Mouse (Mus musculus) midbrain, embryonic 16.5 days (tissue): Measurements from ENCODE around the gene Cenpf. TPM values are rescaled to one million over a fixed set of nuclear protein-coding genes. Genes with fewer than 3 reads are reported as not detected.

Experiments
- ATAC-seq: fragments of 200-750 bp; cut with Nextera tagmentation; 2 replicates; pipeline ENCODE4 v1.8.0; 2017; ENCODE audit warnings: moderate TSS enrichment
- H3K27ac ChIP-seq: fragments of 300-500 bp; sonication (generic); 2 replicates; pipeline ENCODE4 v1.5.1; 2014; ENCODE audit warnings: mild to moderate bottlenecking, low read length, mixed read lengths
- H3K27me3 ChIP-seq: fragments of 300-500 bp; sonication (generic); 2 replicates; pipeline ENCODE4 v1.6.1; 2014; ENCODE audit warnings: low read depth, low read length, mixed read lengths; ENCODE audit not compliant: control insufficient read depth, insufficient read depth
- H3K36me3 ChIP-seq: fragments of 300-500 bp; sonication (generic); 2 replicates; pipeline ENCODE4 v1.6.1; 2014; ENCODE audit warnings: mild to moderate bottlenecking, low read length, moderate library complexity, mixed read lengths; ENCODE audit not compliant: control insufficient read depth, insufficient read depth
- H3K4me1 ChIP-seq: fragments of 300-500 bp; sonication (generic); 2 replicates; pipeline ENCODE4 v1.6.1; 2014; ENCODE audit warnings: mild to moderate bottlenecking, low read length, mixed read lengths; ENCODE audit not compliant: control insufficient read depth, insufficient read depth
- H3K4me2 ChIP-seq: fragments of 300-500 bp; sonication (generic); 2 replicates; pipeline ENCODE4 v1.6.1; 2014; ENCODE audit warnings: mild to moderate bottlenecking, low read length, mixed read lengths
- H3K4me3 ChIP-seq: fragments of 300-500 bp; sonication (generic); 2 replicates; pipeline ENCODE4 v1.5.1; 2014; ENCODE audit warnings: low read depth, mild to moderate bottlenecking, low read length, moderate library complexity, mixed read lengths
- H3K9ac ChIP-seq: fragments of 300-500 bp; sonication (generic); 2 replicates; pipeline ENCODE4 v1.6.1; 2014; ENCODE audit warnings: low read depth, low read length, mixed read lengths
- H3K9me3 ChIP-seq: fragments of 300-500 bp; sonication (generic); replicated peaks from 2 replicates; pipeline ENCODE4 v1.6.1; 2014; ENCODE audit warnings: mild to moderate bottlenecking, low read length, mixed read lengths; ENCODE audit not compliant: control insufficient read depth, poor library complexity, severe bottlenecking
- WGBS: fragments of 180-500 bp; shearing (Covaris S2); extraction: QIAGEN DNeasy Blood & Tissue Kit; methylation state at CpG from one replicate; pipeline ENCODE4 v1.1.7; 2014; 5-methylcytosine and 5-hydroxymethylcytosine counted together
- polyA plus RNA-seq: library from polyadenylated mRNA; unstranded; fragments of >200 nt; fragmentation: Nextera tagmentation; extraction: Ambion mirVana; gene quantifications from 2 replicates; pipeline ENCODE4 v1.2.1, GENCODE M21; 2015

Gene Cenpf
- polyA plus RNA-seq, 1 experiment from 2014 or later: 10.1 TPM

DNA sequence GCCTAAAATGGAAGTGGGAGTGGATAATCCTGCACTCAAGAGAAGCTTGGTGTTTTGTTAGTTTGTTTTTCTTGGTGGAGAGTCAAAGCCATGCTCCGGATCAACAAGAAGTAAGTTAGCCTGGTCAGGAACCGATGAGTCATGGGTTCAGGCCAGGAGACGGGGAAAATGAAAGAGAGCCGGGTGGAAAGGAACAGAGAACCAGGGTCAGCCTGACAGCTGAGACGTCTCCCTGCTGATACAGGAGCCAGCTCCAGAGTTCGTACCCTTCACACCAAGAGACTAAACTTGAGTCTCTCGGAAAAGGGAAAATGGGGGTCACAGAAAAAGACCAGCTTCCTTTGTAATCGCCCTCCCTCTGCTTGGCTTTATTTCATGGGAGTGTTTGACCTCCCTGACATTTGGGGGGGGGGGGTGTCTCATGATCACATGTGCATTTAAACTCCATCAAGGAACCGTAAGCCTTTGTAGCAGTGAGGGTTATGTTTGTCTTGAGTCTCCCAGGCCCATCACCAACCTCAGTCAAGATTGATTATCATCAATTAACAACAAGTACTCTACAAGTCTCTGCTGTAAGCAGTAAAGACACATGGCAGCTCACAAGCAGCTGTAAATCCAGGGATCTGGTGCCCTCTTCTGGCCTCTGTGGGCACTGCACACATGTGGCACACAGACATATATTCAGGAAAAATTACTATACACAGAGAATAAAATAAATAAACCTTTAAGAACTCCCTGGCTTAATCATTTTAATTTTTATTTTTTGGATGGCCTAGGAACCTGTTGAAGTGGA, 59.7 kb downstream of the Cenpf start:
- Histone ChIP-seq H3K4me1 (no peaks in the 10 kb centered on the region), H3K4me2 (no peak overlapping the region), H3K36me3 (no peaks in the 10 kb centered on the region), H3K27ac (no peak overlapping the region), H3K9ac (no peak overlapping the region), H3K4me3 (no peak overlapping the region), H3K9me3 (no peaks in the 10 kb centered on the region), H3K27me3 (no peaks in the 10 kb centered on the region)
- 73% methylated on average over 9 of the region's 9 CpGs for WGBS
- ATAC-seq: no peak

DNA sequence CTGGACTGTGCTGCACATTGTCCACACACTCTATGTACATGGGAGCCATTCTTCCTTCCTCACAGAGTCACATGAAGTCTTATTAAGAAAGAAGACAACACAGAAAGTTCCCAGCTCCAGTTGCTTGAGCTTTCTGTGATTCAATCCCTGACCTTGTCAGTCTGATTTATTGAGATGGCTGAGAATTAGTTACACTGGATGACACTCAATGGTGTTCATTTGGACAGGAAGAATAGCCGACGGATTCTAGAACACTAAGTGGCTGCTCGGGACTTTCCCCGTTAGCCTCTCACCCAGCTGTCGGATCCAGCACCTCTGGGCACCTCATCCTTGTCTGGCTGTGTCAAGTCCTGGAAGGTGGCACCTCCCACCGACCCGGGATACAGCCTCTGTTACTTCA, 63.1 kb downstream of the Cenpf start:
- Histone ChIP-seq H3K4me2 (no peak overlapping the region), H3K27ac (no peak overlapping the region), H3K27me3 (no peaks in the 10 kb centered on the region), H3K9ac (no peak overlapping the region), H3K4me3 (no peak overlapping the region), H3K4me1 (no peaks in the 10 kb centered on the region), H3K36me3 (no peaks in the 10 kb centered on the region), H3K9me3 (no peaks in the 10 kb centered on the region)
- WGBS: 80% methylated on average over 7 of the region's 7 CpGs
- ATAC-seq: no peak

GRCm38 (mm10) chr1:189618970-189619740, 68.7 kb downstream of the Cenpf start:
- Histone ChIP-seq H3K9ac (no peak overlapping the region), H3K4me1 (no peaks in the 10 kb centered on the region), H3K27me3 (no peaks in the 10 kb centered on the region), H3K9me3 (no peaks in the 10 kb centered on the region), H3K4me3 (no peak overlapping the region), H3K4me2 (no peak overlapping the region), H3K27ac (no peak overlapping the region), H3K36me3 (no peaks in the 10 kb centered on the region)
- 63% methylated on average over 13 of the region's 13 CpGs for WGBS
- ATAC-seq: no peak

DNA sequence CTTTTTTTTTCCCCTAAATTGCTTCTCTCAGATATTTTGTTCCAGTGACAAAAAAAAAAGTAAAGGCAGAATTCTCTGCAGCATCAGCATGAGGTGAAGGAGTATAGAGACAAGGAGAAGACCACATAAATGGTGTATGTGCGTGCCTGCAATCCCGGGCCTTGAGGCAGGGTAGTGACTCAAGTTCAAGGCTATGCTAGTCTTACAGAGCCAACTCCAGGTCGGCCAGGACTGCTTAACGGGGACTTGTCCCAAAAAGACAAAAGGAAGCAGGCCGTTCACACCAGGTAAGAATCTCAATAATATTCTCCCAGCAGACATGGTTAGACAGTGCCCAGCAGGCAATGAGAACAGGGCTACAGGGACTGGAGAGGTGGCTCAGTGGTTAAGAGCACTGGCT, 70.5 kb downstream of the Cenpf start:
- H3K36me3 ChIP-seq: no peaks in the 10 kb centered on the region
- H3K4me3 ChIP-seq: no peak overlapping the region
- no peaks in the 10 kb centered on the region for H3K9me3 ChIP-seq
- H3K27me3 ChIP-seq: no peaks in the 10 kb centered on the region
- WGBS: 93% methylated on average over 5 of the region's 5 CpGs
- H3K4me1 ChIP-seq: no peaks in the 10 kb centered on the region
- H3K4me2 ChIP-seq: no peak overlapping the region
- no peak overlapping the region for H3K9ac ChIP-seq
- ATAC-seq: no peak
- no peak overlapping the region for H3K27ac ChIP-seq

GRCm38 (mm10) chr1:189615246-189615645, 72.6 kb downstream of the Cenpf start:
- 93% methylated on average over 7 of the region's 7 CpGs for WGBS
- Histone ChIP-seq H3K4me2 (no peak overlapping the region), H3K27me3 (no peaks in the 10 kb centered on the region), H3K27ac (no peak overlapping the region), H3K36me3 (no peaks in the 10 kb centered on the region), H3K4me1 (no peaks in the 10 kb centered on the region), H3K9ac (no peak overlapping the region), H3K9me3 (no peaks in the 10 kb centered on the region), H3K4me3 (no peak overlapping the region)
- no peak for ATAC-seq

- no peak for ATAC-seq
- 82% methylated on average over 7 of the region's 7 CpGs for WGBS
- Histone ChIP-seq H3K4me3 (no peak overlapping the region), H3K9ac (no peak overlapping the region), H3K27me3 (no peaks in the 10 kb centered on the region), H3K4me2 (no peak overlapping the region), H3K9me3 (no peaks in the 10 kb centered on the region), H3K36me3 (no peaks in the 10 kb centered on the region), H3K4me1 (no peaks in the 10 kb centered on the region), H3K27ac (no peak overlapping the region)
Observed at GRCm38 (mm10) chr1:189613076-189613475, 74.8 kb downstream of the Cenpf start.

- no peaks in the 10 kb centered on the region for H3K36me3 ChIP-seq
- no peaks in the 10 kb centered on the region for H3K27me3 ChIP-seq
- H3K4me1 ChIP-seq: no peaks in the 10 kb centered on the region
- no peak for ATAC-seq
- H3K27ac ChIP-seq: no peak overlapping the region
- WGBS: 77% methylated on average over 4 of the region's 4 CpGs
- H3K4me3 ChIP-seq: no peak overlapping the region
- H3K4me2 ChIP-seq: no peak overlapping the region
- H3K9me3 ChIP-seq: no peaks in the 10 kb centered on the region
- H3K9ac ChIP-seq: no peak overlapping the region
Observed at GRCm38 (mm10) chr1:189611775-189612174, 76.1 kb downstream of the Cenpf start.

DNA sequence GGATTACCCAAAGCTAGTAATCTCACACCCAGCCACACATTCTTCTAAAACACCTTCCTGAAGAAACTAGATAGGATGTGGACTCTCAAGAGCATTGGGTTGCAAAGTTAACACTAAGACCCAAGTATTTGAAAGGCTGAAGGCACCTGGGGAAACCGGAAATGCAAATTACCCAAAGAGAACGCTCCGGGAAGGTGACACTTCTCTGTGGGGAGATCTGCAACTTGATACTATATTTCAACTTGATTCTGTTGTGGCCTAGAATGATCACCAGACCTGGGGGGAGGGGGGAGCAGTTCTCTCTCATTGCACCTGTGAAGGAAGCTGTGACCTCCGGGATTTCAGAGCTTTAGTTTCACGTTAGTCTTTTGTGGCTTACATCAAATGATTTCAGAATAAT, 79.2 kb downstream of the Cenpf start:
- ATAC-seq: no peak
- Histone ChIP-seq H3K4me3 (no peak overlapping the region), H3K27ac (no peak overlapping the region), H3K27me3 (no peaks in the 10 kb centered on the region), H3K4me2 (no peak overlapping the region), H3K9ac (no peak overlapping the region), H3K36me3 (no peaks in the 10 kb centered on the region), H3K4me1 (no peaks in the 10 kb centered on the region), H3K9me3 (no peaks in the 10 kb centered on the region)
- 45% methylated on average over 5 of the region's 5 CpGs for WGBS

- Histone ChIP-seq H3K36me3 (no peaks in the 10 kb centered on the region), H3K4me2 (no peak overlapping the region), H3K4me3 (no peak overlapping the region), H3K4me1 (no peaks in the 10 kb centered on the region), H3K27me3 (no peaks in the 10 kb centered on the region), H3K9ac (no peak overlapping the region), H3K9me3 (no peaks in the 10 kb centered on the region), H3K27ac (no peak overlapping the region)
- ATAC-seq: no peak
- 81% methylated on average over 3 of the region's 3 CpGs for WGBS
Observed at GRCm38 (mm10) chr1:189608039-189608438, 79.8 kb downstream of the Cenpf start.
